Mouse (Mus musculus) lung, postnatal 0 days (tissue): ENCODE measurements at regions not wholly inside any gene's neighbourhood (a gene's known extent, or its start where the extent isn't known, plus 50 kb on each side); places are given as distances from the start of the nearest gene placed in this dataset.

Experiments
- CTCF ChIP-seq: IDR thresholded peaks from 2 replicates; pipeline ENCODE4 v1.5.1; 2016; ENCODE audit warnings: antibody characterized with exemption, mild to moderate bottlenecking
- EP300 ChIP-seq: IDR thresholded peaks from 2 replicates; pipeline ENCODE4 v1.6.1; 2016; ENCODE audit warnings: antibody characterized with exemption, mild to moderate bottlenecking, control low read depth

DNA sequence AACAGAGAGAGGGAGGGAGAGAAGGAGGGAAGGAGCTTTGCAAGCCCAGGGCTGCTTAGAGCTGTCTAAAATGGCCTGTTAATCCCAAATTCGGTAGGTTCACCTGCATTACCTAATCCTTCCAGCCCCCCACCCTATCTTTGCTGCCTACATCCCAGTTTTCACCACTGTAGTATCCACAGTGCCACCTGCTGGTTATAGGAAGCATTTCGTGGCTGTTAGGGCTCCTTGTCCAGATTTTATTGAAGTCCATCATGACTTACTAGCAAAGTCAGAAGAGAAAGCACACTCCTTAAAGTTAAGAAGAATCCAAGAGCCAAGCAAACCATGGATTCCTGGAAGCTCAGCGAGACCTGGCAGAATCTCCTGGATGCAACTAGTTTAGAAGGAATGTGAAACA, 174.5 kb upstream of the Bmp4 start:
- TF ChIP-seq CTCF (peak; percentile 92), EP300 (no peak)
